Mouse (Mus musculus) midbrain, embryonic 16.5 days (tissue): Measurements from ENCODE around the gene Rbp4. TPM values are rescaled to one million over a fixed set of nuclear protein-coding genes. Genes with fewer than 3 reads are reported as not detected.
A peak's percentile ranks its signal among the peaks of the same experiment; 100 is the strongest.

ENCODE experiments used
- ATAC-seq: fragments of 200-750 bp; cut with Nextera tagmentation; 2 replicates; pipeline ENCODE4 v1.8.0; 2017; ENCODE audit warnings: moderate TSS enrichment
- H3K27ac ChIP-seq: fragments of 300-500 bp; sonication (generic); 2 replicates; pipeline ENCODE4 v1.5.1; 2014; ENCODE audit warnings: mild to moderate bottlenecking, low read length, mixed read lengths
- H3K27me3 ChIP-seq: fragments of 300-500 bp; sonication (generic); 2 replicates; pipeline ENCODE4 v1.6.1; 2014; ENCODE audit warnings: low read depth, low read length, mixed read lengths; ENCODE audit not compliant: control insufficient read depth, insufficient read depth
- H3K36me3 ChIP-seq: fragments of 300-500 bp; sonication (generic); 2 replicates; pipeline ENCODE4 v1.6.1; 2014; ENCODE audit warnings: mild to moderate bottlenecking, low read length, moderate library complexity, mixed read lengths; ENCODE audit not compliant: control insufficient read depth, insufficient read depth
- H3K4me1 ChIP-seq: fragments of 300-500 bp; sonication (generic); 2 replicates; pipeline ENCODE4 v1.6.1; 2014; ENCODE audit warnings: mild to moderate bottlenecking, low read length, mixed read lengths; ENCODE audit not compliant: control insufficient read depth, insufficient read depth
- H3K4me2 ChIP-seq: fragments of 300-500 bp; sonication (generic); 2 replicates; pipeline ENCODE4 v1.6.1; 2014; ENCODE audit warnings: mild to moderate bottlenecking, low read length, mixed read lengths
- H3K4me3 ChIP-seq: fragments of 300-500 bp; sonication (generic); 2 replicates; pipeline ENCODE4 v1.5.1; 2014; ENCODE audit warnings: low read depth, mild to moderate bottlenecking, low read length, moderate library complexity, mixed read lengths
- H3K9ac ChIP-seq: fragments of 300-500 bp; sonication (generic); 2 replicates; pipeline ENCODE4 v1.6.1; 2014; ENCODE audit warnings: low read depth, low read length, mixed read lengths
- H3K9me3 ChIP-seq: fragments of 300-500 bp; sonication (generic); replicated peaks from 2 replicates; pipeline ENCODE4 v1.6.1; 2014; ENCODE audit warnings: mild to moderate bottlenecking, low read length, mixed read lengths; ENCODE audit not compliant: control insufficient read depth, poor library complexity, severe bottlenecking
- WGBS: fragments of 180-500 bp; shearing (Covaris S2); extraction: QIAGEN DNeasy Blood & Tissue Kit; methylation state at CpG from one replicate; pipeline ENCODE4 v1.1.7; 2014; 5-methylcytosine and 5-hydroxymethylcytosine counted together
- polyA plus RNA-seq: library from polyadenylated mRNA; unstranded; fragments of >200 nt; fragmentation: Nextera tagmentation; extraction: Ambion mirVana; gene quantifications from 2 replicates; pipeline ENCODE4 v1.2.1, GENCODE M21; 2015

Gene Rbp4
- polyA plus RNA-seq = 4.7 and 4.8 TPM in 2 replicates

GRCm38 (mm10) chr19:38125219-38125610 lies at the start of gene Rbp4:
Gene Rbp4 (minus strand): TSS chr19:38125281.
- H3K9ac ChIP-seq = peak within 1 kb of the TSS; percentile 64
- no peak for ATAC-seq
- H3K9me3 ChIP-seq = no peaks in the 10 kb centered on the region
- peak within 1 kb of the TSS; percentile 82 for H3K4me2 ChIP-seq
- H3K27me3 ChIP-seq = peaks cover 10% of the 10 kb centered on the region
- H3K4me1 ChIP-seq = no peaks in the 10 kb centered on the region
- peak within 1 kb of the TSS; percentile 65 for H3K4me3 ChIP-seq
- H3K27ac ChIP-seq = no peak within 1 kb of the TSS
- 72% methylated on average over 6 of the region's 6 CpGs for WGBS
- H3K36me3 ChIP-seq = no peaks in the 10 kb centered on the region

- Histone ChIP-seq H3K4me3 (no peak overlapping the region), H3K27me3 (no peaks in the 10 kb centered on the region), H3K4me1 (no peaks in the 10 kb centered on the region), H3K9me3 (no peaks in the 10 kb centered on the region), H3K36me3 (no peaks in the 10 kb centered on the region), H3K9ac (no peak overlapping the region), H3K4me2 (no peak overlapping the region), H3K27ac (no peak overlapping the region)
- WGBS = 50% methylated on average over 2 of the region's 2 CpGs
- ATAC-seq = no peak
Measured at GRCm38 (mm10) chr19:38164633-38165032, 39.6 kb upstream of the Rbp4 start.

- no peaks in the 10 kb centered on the region for H3K4me1 ChIP-seq
- no peak for ATAC-seq
- no peak overlapping the region for H3K27ac ChIP-seq
- H3K27me3 ChIP-seq = no peaks in the 10 kb centered on the region
- H3K4me3 ChIP-seq = no peak overlapping the region
- H3K9ac ChIP-seq = no peak overlapping the region
- H3K36me3 ChIP-seq = no peaks in the 10 kb centered on the region
- 95% methylated on average over 21 of the region's 21 CpGs for WGBS
- no peaks in the 10 kb centered on the region for H3K9me3 ChIP-seq
- no peak overlapping the region for H3K4me2 ChIP-seq
Measured at GRCm38 (mm10) chr19:38161648-38162354, 36.7 kb upstream of the Rbp4 start.

GRCm38 (mm10) chr19:38156243-38156642 lies 31.2 kb upstream of the Rbp4 start:
- no peak for ATAC-seq
- whole genome bisulfite sequencing = 100% methylated on average over 1 of the region's 1 CpGs
- H3K4me3 ChIP-seq = no peak overlapping the region

GRCm38 (mm10) chr19:38143540-38144271 lies 18.6 kb upstream of the Rbp4 start:
- 79% methylated on average over 4 of the region's 4 CpGs for WGBS

More at GRCm38 (mm10) chr19:38156243-38156642, 31.2 kb upstream of the Rbp4 start:
- no peaks in the 10 kb centered on the region for H3K4me1 ChIP-seq
- H3K9ac ChIP-seq = no peak overlapping the region
- H3K36me3 ChIP-seq = no peaks in the 10 kb centered on the region
- no peak overlapping the region for H3K27ac ChIP-seq
- H3K9me3 ChIP-seq = no peaks in the 10 kb centered on the region
- H3K4me2 ChIP-seq = no peak overlapping the region
- no peaks in the 10 kb centered on the region for H3K27me3 ChIP-seq

GRCm38 (mm10) chr19:38134806-38135205 lies 9.7 kb upstream of the Rbp4 start:
- no peaks in the 10 kb centered on the region for H3K9me3 ChIP-seq
- H3K27ac ChIP-seq = no peak overlapping the region
- ATAC-seq = no peak
- no peak overlapping the region for H3K9ac ChIP-seq
- 94% methylated on average over 6 of the region's 6 CpGs for WGBS
- no peak overlapping the region for H3K4me2 ChIP-seq
- no peak overlapping the region for H3K4me3 ChIP-seq
- H3K4me1 ChIP-seq = no peaks in the 10 kb centered on the region
- H3K36me3 ChIP-seq = no peaks in the 10 kb centered on the region
- no peaks in the 10 kb centered on the region for H3K27me3 ChIP-seq

More at GRCm38 (mm10) chr19:38143540-38144271, 18.6 kb upstream of the Rbp4 start:
- H3K4me3 ChIP-seq = no peak overlapping the region
- no peak overlapping the region for H3K27ac ChIP-seq
- H3K4me2 ChIP-seq = no peak overlapping the region
- ATAC-seq = no peak
- H3K27me3 ChIP-seq = no peaks in the 10 kb centered on the region
- H3K9me3 ChIP-seq = no peaks in the 10 kb centered on the region
- no peak overlapping the region for H3K9ac ChIP-seq
- H3K4me1 ChIP-seq = no peaks in the 10 kb centered on the region
- no peaks in the 10 kb centered on the region for H3K36me3 ChIP-seq

- Histone ChIP-seq H3K4me1 (no peaks in the 10 kb centered on the region), H3K9me3 (no peaks in the 10 kb centered on the region), H3K9ac (no peak overlapping the region), H3K27ac (no peak overlapping the region), H3K4me3 (no peak overlapping the region), H3K27me3 (no peaks in the 10 kb centered on the region), H3K36me3 (no peaks in the 10 kb centered on the region), H3K4me2 (no peak overlapping the region)
- no peak for ATAC-seq
- 64% methylated on average over 11 of the region's 11 CpGs for WGBS
Measured at GRCm38 (mm10) chr19:38133986-38134385, 8.9 kb upstream of the Rbp4 start.

GRCm38 (mm10) chr19:38132481-38132880 lies 7.4 kb upstream of the Rbp4 start, which contains the start of gene Pde6c:
Gene Pde6c (plus strand): TSS chr19:38132781.
- no peak for ATAC-seq
- Histone ChIP-seq H3K4me2 (no peak within 1 kb of the TSS), H3K27ac (no peak within 1 kb of the TSS), H3K36me3 (no peaks in the 10 kb centered on the region), H3K9me3 (no peaks in the 10 kb centered on the region), H3K9ac (no peak within 1 kb of the TSS), H3K4me1 (no peaks in the 10 kb centered on the region), H3K4me3 (no peak within 1 kb of the TSS), H3K27me3 (no peaks in the 10 kb centered on the region)
- WGBS = 71% methylated on average over 6 of the region's 6 CpGs

- Histone ChIP-seq H3K9me3 (no peaks in the 10 kb centered on the region), H3K36me3 (no peaks in the 10 kb centered on the region), H3K27ac (no peak overlapping the region), H3K4me1 (no peaks in the 10 kb centered on the region), H3K27me3 (peaks cover 10% of the 10 kb centered on the region), H3K9ac (no peak overlapping the region), H3K4me3 (no peak overlapping the region), H3K4me2 (no peak overlapping the region)
- 75% methylated on average over 8 of the region's 8 CpGs for WGBS
- ATAC-seq = no peak
Measured at GRCm38 (mm10) chr19:38126656-38127055, 1.6 kb upstream of the Rbp4 start.
